Mouse (Mus musculus): ENCODE measurements around the gene Ager. TPM values are rescaled to one million over a fixed set of nuclear protein-coding genes. Genes with fewer than 3 reads are reported as not detected.

The Ager gene
- polyA plus RNA-seq, 1 experiment: 2.5 TPM

- Histone ChIP-seq H3K27me3 (ENCODE audit: control insufficient read depth, insufficient read depth, low read length, poor library complexity, severe bottlenecking) (no peaks in the 10 kb centered on the region), H3K4me1 (ENCODE audit: control insufficient read depth, insufficient read depth, low read length) (peaks cover 3% of the 10 kb centered on the region), H3K9me3 (replicated peaks; ENCODE audit: control insufficient read depth, insufficient read depth, low read length, poor library complexity, severe bottlenecking) (no peaks in the 10 kb centered on the region), H3K27ac (ENCODE audit: insufficient read depth, low read length) (no peak overlapping the region), H3K9ac (ENCODE audit: low read depth, poor library complexity, severe bottlenecking) (no peak overlapping the region), H3K36me3 (ENCODE audit: control insufficient read depth, insufficient read depth, low read length, poor library complexity, severe bottlenecking) (no peaks in the 10 kb centered on the region), H3K4me3 (ENCODE audit: low read depth, low read length) (no peak overlapping the region)
- TF ChIP-seq POLR2A (IDR thresholded peaks at IDR 0.05; ENCODE audit: insufficient read depth, low read length) (no peak), EP300 (IDR thresholded peaks at IDR 0.05; ENCODE audit: insufficient read depth, low read depth, low read length) (no peak), CTCF (IDR thresholded peaks at IDR 0.05; ENCODE audit: low read depth, low read length) (no peak)
Observed at GRCm38 (mm10) chr17:34607997-34608396, 10.3 kb downstream of the Ager start.

- Histone ChIP-seq H3K27me3 (ENCODE audit: control insufficient read depth, insufficient read depth, low read length, poor library complexity, severe bottlenecking) (no peaks in the 10 kb centered on the region), H3K4me3 (ENCODE audit: low read depth, low read length) (no peak overlapping the region), H3K36me3 (ENCODE audit: control insufficient read depth, insufficient read depth, low read length, poor library complexity, severe bottlenecking) (no peaks in the 10 kb centered on the region), H3K4me1 (ENCODE audit: control insufficient read depth, insufficient read depth, low read length) (peaks cover 3% of the 10 kb centered on the region), H3K27ac (ENCODE audit: insufficient read depth, low read length) (no peak overlapping the region), H3K9me3 (replicated peaks; ENCODE audit: control insufficient read depth, insufficient read depth, low read length, poor library complexity, severe bottlenecking) (no peaks in the 10 kb centered on the region), H3K9ac (ENCODE audit: low read depth, poor library complexity, severe bottlenecking) (no peak overlapping the region)
- no peak for TF ChIP-seq CTCF (IDR thresholded peaks at IDR 0.05; ENCODE audit: low read depth, low read length)
- no peak for TF ChIP-seq EP300 (IDR thresholded peaks at IDR 0.05; ENCODE audit: insufficient read depth, low read depth, low read length)
- no peak for TF ChIP-seq POLR2A (IDR thresholded peaks at IDR 0.05; ENCODE audit: insufficient read depth, low read length)
Observed at GRCm38 (mm10) chr17:34611050-34611449, 13.4 kb downstream of the Ager start.

GRCm38 (mm10) chr17:34613054-34613645, 15.5 kb downstream of the Ager start:
- Histone ChIP-seq H3K27me3 (ENCODE audit: control insufficient read depth, insufficient read depth, low read length, poor library complexity, severe bottlenecking) (no peaks in the 10 kb centered on the region), H3K9ac (ENCODE audit: low read depth, poor library complexity, severe bottlenecking) (no peak overlapping the region), H3K27ac (ENCODE audit: insufficient read depth, low read length) (no peak overlapping the region), H3K4me3 (ENCODE audit: low read depth, low read length) (no peak overlapping the region), H3K4me1 (ENCODE audit: control insufficient read depth, insufficient read depth, low read length) (no peaks in the 10 kb centered on the region), H3K9me3 (replicated peaks; ENCODE audit: control insufficient read depth, insufficient read depth, low read length, poor library complexity, severe bottlenecking) (no peaks in the 10 kb centered on the region), H3K36me3 (ENCODE audit: control insufficient read depth, insufficient read depth, low read length, poor library complexity, severe bottlenecking) (no peaks in the 10 kb centered on the region)
- no peak for TF ChIP-seq CTCF (IDR thresholded peaks at IDR 0.05; ENCODE audit: low read depth, low read length)
- TF ChIP-seq EP300 (IDR thresholded peaks at IDR 0.05; ENCODE audit: insufficient read depth, low read depth, low read length): no peak
- TF ChIP-seq POLR2A (IDR thresholded peaks at IDR 0.05; ENCODE audit: insufficient read depth, low read length): no peak

GRCm38 (mm10) chr17:34613830-34614229, 16.2 kb downstream of the Ager start:
- Histone ChIP-seq H3K27ac (ENCODE audit: insufficient read depth, low read length) (no peak overlapping the region), H3K4me3 (ENCODE audit: low read depth, low read length) (no peak overlapping the region), H3K9me3 (replicated peaks; ENCODE audit: control insufficient read depth, insufficient read depth, low read length, poor library complexity, severe bottlenecking) (no peaks in the 10 kb centered on the region), H3K4me1 (ENCODE audit: control insufficient read depth, insufficient read depth, low read length) (no peaks in the 10 kb centered on the region), H3K27me3 (ENCODE audit: control insufficient read depth, insufficient read depth, low read length, poor library complexity, severe bottlenecking) (no peaks in the 10 kb centered on the region), H3K9ac (ENCODE audit: low read depth, poor library complexity, severe bottlenecking) (no peak overlapping the region), H3K36me3 (ENCODE audit: control insufficient read depth, insufficient read depth, low read length, poor library complexity, severe bottlenecking) (no peaks in the 10 kb centered on the region)
- TF ChIP-seq CTCF (IDR thresholded peaks at IDR 0.05; ENCODE audit: low read depth, low read length): no peak
- TF ChIP-seq POLR2A (IDR thresholded peaks at IDR 0.05; ENCODE audit: insufficient read depth, low read length): no peak
- TF ChIP-seq EP300 (IDR thresholded peaks at IDR 0.05; ENCODE audit: insufficient read depth, low read depth, low read length): no peak

GRCm38 (mm10) chr17:34615871-34616270, 18.2 kb downstream of the Ager start, which contains the start of gene Egfl8:
Gene Egfl8 (minus strand): TSS chr17:34615971.
- Histone ChIP-seq H3K9me3 (replicated peaks; ENCODE audit: control insufficient read depth, insufficient read depth, low read length, poor library complexity, severe bottlenecking) (no peaks in the 10 kb centered on the region), H3K36me3 (ENCODE audit: control insufficient read depth, insufficient read depth, low read length, poor library complexity, severe bottlenecking) (no peaks in the 10 kb centered on the region), H3K27ac (ENCODE audit: insufficient read depth, low read length) (no peak within 1 kb of the TSS), H3K4me1 (ENCODE audit: control insufficient read depth, insufficient read depth, low read length) (no peaks in the 10 kb centered on the region), H3K9ac (ENCODE audit: low read depth, poor library complexity, severe bottlenecking) (no peak within 1 kb of the TSS), H3K27me3 (ENCODE audit: control insufficient read depth, insufficient read depth, low read length, poor library complexity, severe bottlenecking) (no peaks in the 10 kb centered on the region), H3K4me3 (ENCODE audit: low read depth, low read length) (no peak within 1 kb of the TSS)
- TF ChIP-seq CTCF (IDR thresholded peaks at IDR 0.05; ENCODE audit: low read depth, low read length) (no peak), POLR2A (IDR thresholded peaks at IDR 0.05; ENCODE audit: insufficient read depth, low read length) (no peak), EP300 (IDR thresholded peaks at IDR 0.05; ENCODE audit: insufficient read depth, low read depth, low read length) (no peak)

GRCm38 (mm10) chr17:34618999-34619398, 21.3 kb downstream of the Ager start:
- Histone ChIP-seq H3K27me3 (ENCODE audit: control insufficient read depth, insufficient read depth, low read length, poor library complexity, severe bottlenecking) (no peaks in the 10 kb centered on the region), H3K4me1 (ENCODE audit: control insufficient read depth, insufficient read depth, low read length) (no peaks in the 10 kb centered on the region), H3K36me3 (ENCODE audit: control insufficient read depth, insufficient read depth, low read length, poor library complexity, severe bottlenecking) (no peaks in the 10 kb centered on the region), H3K4me3 (ENCODE audit: low read depth, low read length) (no peak overlapping the region), H3K9ac (ENCODE audit: low read depth, poor library complexity, severe bottlenecking) (no peak overlapping the region), H3K27ac (ENCODE audit: insufficient read depth, low read length) (no peak overlapping the region), H3K9me3 (replicated peaks; ENCODE audit: control insufficient read depth, insufficient read depth, low read length, poor library complexity, severe bottlenecking) (no peaks in the 10 kb centered on the region)
- TF ChIP-seq EP300 (IDR thresholded peaks at IDR 0.05; ENCODE audit: insufficient read depth, low read depth, low read length) (0 out of 2 replicates have a peak, but pooled peaks have one; percentile 35), CTCF (IDR thresholded peaks at IDR 0.05; ENCODE audit: low read depth, low read length) (peak; percentile 58), POLR2A (IDR thresholded peaks at IDR 0.05; ENCODE audit: insufficient read depth, low read length) (no peak)
